Mouse (Mus musculus): ENCODE results near the gene Sf3b4. TPM values are rescaled to one million over a fixed set of nuclear protein-coding genes. Genes with fewer than 3 reads are reported as not detected.

Gene Sf3b4
- 73.7 and 76.6 TPM in 2 replicates for polyA plus RNA-seq (2015; fragmentation: Nextera tagmentation; extraction: Ambion mirVana)

- H3K36me3 ChIP-seq (replicated peaks): peaks cover 42% of the 10 kb centered on the region
- under 1% methylated on average over 57 of the region's 58 CpGs for WGBS (ENCODE audit: insufficient replicate concordance)
- H3K9ac ChIP-seq: peak within 1 kb of the TSS; percentile 78
Observed at GRCm38 (mm10) chr3:96172197-96173178, at the start of gene Sf3b4. Sf3b4 (plus strand) TSS chr3:96172332.

GRCm38 (mm10) chr3:96124235-96124634 is 47.9 kb upstream of the Sf3b4 start:
- Histone ChIP-seq H3K4me3 (replicated peaks) (no peak overlapping the region), H3K27me3 (no peaks in the 10 kb centered on the region), H3K9ac (no peak overlapping the region), H3K4me2 (no peak overlapping the region), H3K9me3 (replicated peaks) (no peaks in the 10 kb centered on the region), H3K27ac (replicated peaks) (no peak overlapping the region), H3K4me1 (replicated peaks) (0 out of 2 replicates have a peak, but pooled peaks cover 4% of the 10 kb centered on the region), H3K36me3 (replicated peaks) (no peaks in the 10 kb centered on the region)
- 72% methylated on average over 5 of the region's 5 CpGs for WGBS (ENCODE audit: insufficient replicate concordance)
- no peak for ATAC-seq (ENCODE audit: insufficient read depth)

More at GRCm38 (mm10) chr3:96172197-96173178, at the start of gene Sf3b4:
- Histone ChIP-seq H3K4me3 (replicated peaks) (peak within 1 kb of the TSS; percentile 89), H3K4me2 (peak within 1 kb of the TSS; percentile 90), H3K4me1 (replicated peaks) (peaks cover 50% of the 10 kb centered on the region), H3K27me3 (no peaks in the 10 kb centered on the region), H3K27ac (replicated peaks) (peak within 1 kb of the TSS; percentile 94), H3K9me3 (replicated peaks) (no peaks in the 10 kb centered on the region)
- ATAC-seq (ENCODE audit: insufficient read depth): peak; percentile 91

- Histone ChIP-seq H3K4me2 (no peak overlapping the region), H3K27me3 (no peaks in the 10 kb centered on the region), H3K4me1 (replicated peaks) (peaks cover 9% of the 10 kb centered on the region; the same call in 1 of the 2 replicates), H3K9me3 (replicated peaks) (no peaks in the 10 kb centered on the region), H3K27ac (replicated peaks) (no peak overlapping the region), H3K9ac (no peak overlapping the region), H3K4me3 (replicated peaks) (no peak overlapping the region), H3K36me3 (replicated peaks) (no peaks in the 10 kb centered on the region)
- no peak for ATAC-seq (ENCODE audit: insufficient read depth)
Observed at GRCm38 (mm10) chr3:96128128-96128527, 44.0 kb upstream of the Sf3b4 start.

- H3K27me3 ChIP-seq: no peaks in the 10 kb centered on the region
- 81% methylated on average over 3 of the region's 3 CpGs for WGBS (ENCODE audit: insufficient replicate concordance)
- no peak overlapping the region for H3K4me3 ChIP-seq (replicated peaks)
- ATAC-seq (ENCODE audit: insufficient read depth): no peak
- peaks cover 19% of the 10 kb centered on the region for H3K4me1 ChIP-seq (replicated peaks)
- no peak overlapping the region for H3K4me2 ChIP-seq
- H3K36me3 ChIP-seq (replicated peaks): 0 out of 2 replicates have a peak, but pooled peaks cover 9% of the 10 kb centered on the region
- no peak overlapping the region for H3K27ac ChIP-seq (replicated peaks)
- H3K9me3 ChIP-seq (replicated peaks): no peaks in the 10 kb centered on the region
- no peak overlapping the region for H3K9ac ChIP-seq
Observed at GRCm38 (mm10) chr3:96132478-96132877, 39.7 kb upstream of the Sf3b4 start.

- no peak for ATAC-seq (ENCODE audit: insufficient read depth)
- no peaks in the 10 kb centered on the region for H3K9me3 ChIP-seq (replicated peaks)
- H3K4me1 ChIP-seq (replicated peaks): peaks cover 17% of the 10 kb centered on the region
- 76% methylated on average over 11 of the region's 11 CpGs for WGBS (ENCODE audit: insufficient replicate concordance)
- H3K27ac ChIP-seq (replicated peaks): no peak overlapping the region
- H3K36me3 ChIP-seq (replicated peaks): 0 out of 2 replicates have a peak, but pooled peaks cover 9% of the 10 kb centered on the region
- no peak overlapping the region; the same call in 1 of the 2 replicates for H3K4me2 ChIP-seq
- no peak overlapping the region for H3K9ac ChIP-seq
- H3K27me3 ChIP-seq: no peaks in the 10 kb centered on the region
- no peak overlapping the region for H3K4me3 ChIP-seq (replicated peaks)
Observed at GRCm38 (mm10) chr3:96133327-96133905, 38.7 kb upstream of the Sf3b4 start.

- WGBS (ENCODE audit: insufficient replicate concordance): 74% methylated on average over 3 of the region's 3 CpGs
- no peaks in the 10 kb centered on the region for H3K9me3 ChIP-seq (replicated peaks)
- ATAC-seq (ENCODE audit: insufficient read depth): no peak
Observed at GRCm38 (mm10) chr3:96135011-96135410, 37.1 kb upstream of the Sf3b4 start.

GRCm38 (mm10) chr3:96147950-96148349 is 24.2 kb upstream of the Sf3b4 start:
- WGBS (ENCODE audit: insufficient replicate concordance): 7% methylated on average over 5 of the region's 5 CpGs

More at GRCm38 (mm10) chr3:96135011-96135410, 37.1 kb upstream of the Sf3b4 start:
- H3K4me2 ChIP-seq: no peak overlapping the region
- H3K4me3 ChIP-seq (replicated peaks): no peak overlapping the region
- H3K27me3 ChIP-seq: no peaks in the 10 kb centered on the region
- peaks cover 15% of the 10 kb centered on the region for H3K4me1 ChIP-seq (replicated peaks)
- H3K36me3 ChIP-seq (replicated peaks): peaks cover 12% of the 10 kb centered on the region; the same call in 1 of the 2 replicates
- no peak overlapping the region for H3K27ac ChIP-seq (replicated peaks)
- no peak overlapping the region for H3K9ac ChIP-seq

GRCm38 (mm10) chr3:96151836-96152235 is 20.3 kb upstream of the Sf3b4 start:
- 0 out of 2 replicates have a peak, but pooled peaks cover 2% of the 10 kb centered on the region for H3K4me1 ChIP-seq (replicated peaks)
- ATAC-seq (ENCODE audit: insufficient read depth): no peak
- no peak overlapping the region for H3K9ac ChIP-seq
- no peak overlapping the region for H3K4me3 ChIP-seq (replicated peaks)
- no peaks in the 10 kb centered on the region for H3K27me3 ChIP-seq
- H3K9me3 ChIP-seq (replicated peaks): no peaks in the 10 kb centered on the region
- peaks cover 61% of the 10 kb centered on the region for H3K36me3 ChIP-seq (replicated peaks)
- H3K27ac ChIP-seq (replicated peaks): no peak overlapping the region
- H3K4me2 ChIP-seq: no peak overlapping the region
- WGBS (ENCODE audit: insufficient replicate concordance): 69% methylated on average over 7 of the region's 7 CpGs

More at GRCm38 (mm10) chr3:96147950-96148349, 24.2 kb upstream of the Sf3b4 start:
- Histone ChIP-seq H3K4me1 (replicated peaks) (0 out of 2 replicates have a peak, but pooled peaks cover 2% of the 10 kb centered on the region), H3K9ac (no peak overlapping the region), H3K4me2 (no peak overlapping the region), H3K4me3 (replicated peaks) (no peak overlapping the region), H3K9me3 (replicated peaks) (no peaks in the 10 kb centered on the region), H3K36me3 (replicated peaks) (peaks cover 53% of the 10 kb centered on the region), H3K27ac (replicated peaks) (no peak overlapping the region), H3K27me3 (no peaks in the 10 kb centered on the region)
- no peak for ATAC-seq (ENCODE audit: insufficient read depth)

- no peaks in the 10 kb centered on the region for H3K9me3 ChIP-seq (replicated peaks)
- no peak overlapping the region for H3K4me2 ChIP-seq
- no peaks in the 10 kb centered on the region for H3K27me3 ChIP-seq
- no peak overlapping the region for H3K4me3 ChIP-seq (replicated peaks)
- H3K4me1 ChIP-seq (replicated peaks): 0 out of 2 replicates have a peak, but pooled peaks cover 2% of the 10 kb centered on the region
- H3K36me3 ChIP-seq (replicated peaks): peaks cover 61% of the 10 kb centered on the region
- no peak overlapping the region for H3K9ac ChIP-seq
- no peak for ATAC-seq (ENCODE audit: insufficient read depth)
- 84% methylated on average over 5 of the region's 5 CpGs for WGBS (ENCODE audit: insufficient replicate concordance)
- no peak overlapping the region for H3K27ac ChIP-seq (replicated peaks)
Observed at GRCm38 (mm10) chr3:96152611-96153010, 19.5 kb upstream of the Sf3b4 start.

- Histone ChIP-seq H3K4me1 (replicated peaks) (peaks cover 6% of the 10 kb centered on the region), H3K27me3 (peaks cover 16% of the 10 kb centered on the region), H3K9ac (no peak overlapping the region), H3K9me3 (replicated peaks) (no peaks in the 10 kb centered on the region), H3K27ac (replicated peaks) (no peak overlapping the region), H3K4me3 (replicated peaks) (no peak overlapping the region), H3K4me2 (no peak overlapping the region), H3K36me3 (replicated peaks) (peaks cover 56% of the 10 kb centered on the region)
- no peak for ATAC-seq (ENCODE audit: insufficient read depth)
- 78% methylated on average over 8 of the region's 8 CpGs for WGBS (ENCODE audit: insufficient replicate concordance)
Observed at GRCm38 (mm10) chr3:96155501-96155900, 16.6 kb upstream of the Sf3b4 start.

- Histone ChIP-seq H3K4me3 (replicated peaks) (no peak overlapping the region), H3K9me3 (replicated peaks) (no peaks in the 10 kb centered on the region), H3K4me1 (replicated peaks) (peaks cover 12% of the 10 kb centered on the region), H3K27me3 (peaks cover 59% of the 10 kb centered on the region), H3K4me2 (no peak overlapping the region), H3K27ac (replicated peaks) (peak overlapping the region; percentile 53; the same call in 1 of the 2 replicates), H3K36me3 (replicated peaks) (peaks cover 14% of the 10 kb centered on the region), H3K9ac (no peak overlapping the region)
- 54% methylated on average over 4 of the region's 4 CpGs for WGBS (ENCODE audit: insufficient replicate concordance)
- ATAC-seq (ENCODE audit: insufficient read depth): no peak
Observed at GRCm38 (mm10) chr3:96159820-96160219, 12.3 kb upstream of the Sf3b4 start.
